21 mouse cellular contexts compared by ENCODE assay signal in the genomic region with DNA sequence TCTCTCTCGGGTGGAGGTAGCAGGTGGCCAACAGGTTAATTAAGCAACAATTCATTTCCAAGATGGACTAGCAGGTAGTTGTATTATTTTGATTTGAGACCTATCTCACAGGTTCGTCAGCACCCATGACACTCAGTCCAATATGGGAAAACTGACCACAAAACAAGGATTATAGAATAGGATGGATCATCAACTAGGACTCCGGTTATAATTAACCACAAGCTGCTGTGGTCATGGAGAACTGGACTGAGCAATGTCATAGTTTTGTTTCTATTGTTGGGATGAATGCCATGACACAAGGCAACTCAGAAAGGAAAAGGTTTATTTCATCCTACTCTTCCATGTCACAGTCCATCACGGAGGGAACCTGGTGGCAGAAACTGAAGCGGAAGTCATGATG.
DNase-seq lines count a peak whose midpoint lies in the region; ATAC-seq and TF ChIP-seq lines count a peak whose summit lies in the region.
"Had no signal": no experiment of that assay in that cellular context is flagged by ENCODE, and none has a peak within 500 bp of the region (broad histone marks: within the 10 kb centered on the region; RNA-seq: fewer than 3 reads in every experiment).

No protein-coding gene starts in this region.

- WGBS in heart, embryonic 13.5 days: 93% methylated on average over 5 of the region's 5 CpGs
- WGBS in heart, embryonic 11.5 days (ENCODE audit: insufficient replicate concordance): 86% methylated on average over 5 of the region's 5 CpGs
- 64% methylated on average over 5 of the region's 5 CpGs for WGBS in kidney, adult 2 months
- 88% methylated on average over 5 of the region's 5 CpGs for WGBS in kidney, postnatal 0 days
- WGBS in hindbrain, embryonic 10.5 days: 94% methylated on average over 5 of the region's 5 CpGs

- peak; percentile 73 for DNase-seq in kidney, adult 2 months
- no peak for DNase-seq in kidney, postnatal 14 days
- no peak for DNase-seq in kidney, postnatal 0 days (ENCODE audit: low spot score)
- DNase-seq in kidney, adult 11 months: no peak
- DNase-seq in Patski (ENCODE audit: low read depth, low spot score): no peak
- DNase-seq in hindbrain, embryonic 10.5 days (ENCODE audit: low spot score): no peak
- DNase-seq: adrenal gland, adult 8-10 months; adrenal gland, postnatal 14 days; adrenal gland, postnatal 36 days; cerebellum, adult 11-12 months; cerebellum, adult 2 months; cerebellum, adult 9-10 months; cerebellum, postnatal 10 days; cerebellum, postnatal 25 days; forebrain, postnatal 0 days had no signal

- no peak overlapping the region for H3K4me3 ChIP-seq in heart, embryonic 13.5 days
- H3K4me3 ChIP-seq in heart, embryonic 11.5 days (ENCODE audit: low read depth, low read length): no peak overlapping the region
- no peak overlapping the region for H3K4me3 ChIP-seq in kidney, adult 2 months (ENCODE audit: insufficient read depth, low read depth, low read length)
- H3K4me3 ChIP-seq in kidney, postnatal 0 days (replicated peaks; ENCODE audit: low read depth, low read length): no peak overlapping the region
- H3K4me3 ChIP-seq in hindbrain, embryonic 10.5 days: no peak overlapping the region
- H3K4me3 ChIP-seq: embryonic facial prominence, embryonic 10.5 days; embryonic facial prominence, embryonic 12.5 days; forebrain, embryonic 13.5 days; forebrain, embryonic 15.5 days had no signal

- H3K9ac ChIP-seq in heart, embryonic 13.5 days: no peak overlapping the region
- H3K9ac ChIP-seq in heart, embryonic 11.5 days (ENCODE audit: low read depth, low read length): no peak overlapping the region
- no peak overlapping the region for H3K9ac ChIP-seq in kidney, postnatal 0 days (ENCODE audit: low read depth, low read length)
- H3K9ac ChIP-seq: embryonic facial prominence, embryonic 12.5 days; forebrain, embryonic 13.5 days; forebrain, embryonic 15.5 days; forebrain, postnatal 0 days had no signal

- TF ChIP-seq CTCF in kidney, adult 2 months (conservative IDR thresholded peaks at IDR 0.05; ENCODE audit: insufficient read depth, insufficient read length, low read depth, low read length): no peak
- no peak for TF ChIP-seq CTCF in kidney, postnatal 0 days (IDR thresholded peaks at IDR 0.05; ENCODE audit: low read depth)
- TF ChIP-seq CTCF in Patski (IDR thresholded peaks at IDR 0.05): no peak

- ATAC-seq in heart, embryonic 13.5 days (ENCODE audit: extremely low read depth, insufficient number of reproducible peaks, low FRiP score, low TSS enrichment): no peak
- ATAC-seq in heart, embryonic 11.5 days (replicated peaks; ENCODE audit: insufficient number of reproducible peaks, low FRiP score, low TSS enrichment): no peak
- ATAC-seq in kidney, postnatal 0 days (replicated peaks; ENCODE audit: low FRiP score, low read depth): no peak
- peak; percentile 31 for ATAC-seq in Patski
- ATAC-seq: forebrain, embryonic 13.5 days; forebrain, embryonic 15.5 days; forebrain, postnatal 0 days had no signal

- H3K4me2 ChIP-seq in heart, embryonic 13.5 days: no peak overlapping the region
- H3K4me2 ChIP-seq in heart, embryonic 11.5 days: no peak overlapping the region
- H3K4me2 ChIP-seq in kidney, postnatal 0 days (ENCODE audit: low read length): no peak overlapping the region
- H3K4me2 ChIP-seq: embryonic facial prominence, embryonic 12.5 days; forebrain, embryonic 13.5 days; forebrain, embryonic 15.5 days had no signal

- no peaks in the 10 kb centered on the region for H3K9me3 ChIP-seq in heart, embryonic 13.5 days
- H3K9me3 ChIP-seq in heart, embryonic 11.5 days (replicated peaks; ENCODE audit: control insufficient read depth, low read length): no peaks in the 10 kb centered on the region
- no peaks in the 10 kb centered on the region for H3K9me3 ChIP-seq in kidney, postnatal 0 days (replicated peaks; ENCODE audit: low read length)
- H3K9me3 ChIP-seq in hindbrain, embryonic 10.5 days: no peaks in the 10 kb centered on the region
- H3K9me3 ChIP-seq: embryonic facial prominence, embryonic 10.5 days; embryonic facial prominence, embryonic 12.5 days; forebrain, embryonic 13.5 days; forebrain, embryonic 15.5 days had no signal

- in situ Hi-C loops in Patski (cut with MboI; ENCODE audit: low pct_unique_long_range_greater_than_20kb): no loop called here

- H3K36me3 ChIP-seq in heart, embryonic 13.5 days: no peaks in the 10 kb centered on the region
- H3K36me3 ChIP-seq in heart, embryonic 11.5 days (ENCODE audit: control insufficient read depth, insufficient read depth, low read length): no peaks in the 10 kb centered on the region
- H3K36me3 ChIP-seq in kidney, adult 2 months (ENCODE audit: control insufficient read depth, insufficient read depth, low read length): no peaks in the 10 kb centered on the region; the same call in 1 of the 2 replicates
- no peaks in the 10 kb centered on the region for H3K36me3 ChIP-seq in kidney, postnatal 0 days (ENCODE audit: insufficient read depth, low read length)
- no peaks in the 10 kb centered on the region for H3K36me3 ChIP-seq in hindbrain, embryonic 10.5 days
- H3K36me3 ChIP-seq: embryonic facial prominence, embryonic 12.5 days; forebrain, embryonic 15.5 days had no signal

- POLR2A ChIA-PET in Patski (lab: Charles Lee): no interaction called here

- TF ChIP-seq POLR2A in kidney, adult 2 months (IDR thresholded peaks at IDR 0.05; ENCODE audit: low read depth, low read length): no peak

- H3K4me1 ChIP-seq in heart, embryonic 13.5 days: peaks cover 39% of the 10 kb centered on the region
- H3K4me1 ChIP-seq in heart, embryonic 11.5 days (ENCODE audit: control insufficient read depth, insufficient read depth, low read length): peaks cover 19% of the 10 kb centered on the region; the same call in 1 of the 2 replicates
- H3K4me1 ChIP-seq in kidney, adult 2 months (ENCODE audit: control insufficient read depth, insufficient read depth, low read length): peaks cover 30% of the 10 kb centered on the region; the same call in 1 of the 2 replicates
- 0 out of 2 replicates have a peak, but pooled peaks cover 9% of the 10 kb centered on the region for H3K4me1 ChIP-seq in kidney, postnatal 0 days (replicated peaks; ENCODE audit: insufficient read depth, low read length)
- H3K4me1 ChIP-seq in hindbrain, embryonic 10.5 days (replicated peaks): peaks cover 10% of the 10 kb centered on the region
- H3K4me1 ChIP-seq: forebrain, embryonic 13.5 days; forebrain, embryonic 15.5 days had no signal

- no peaks in the 10 kb centered on the region for H3K27me3 ChIP-seq in heart, embryonic 13.5 days (replicated peaks)
- no peaks in the 10 kb centered on the region for H3K27me3 ChIP-seq in heart, embryonic 11.5 days (ENCODE audit: control insufficient read depth, insufficient read depth, low read length)
- no peaks in the 10 kb centered on the region for H3K27me3 ChIP-seq in kidney, adult 2 months (replicated peaks; ENCODE audit: control insufficient read depth, insufficient read depth, low read length)
- no peaks in the 10 kb centered on the region for H3K27me3 ChIP-seq in kidney, postnatal 0 days (ENCODE audit: insufficient read depth, low read length)
- H3K27me3 ChIP-seq in Patski: no peaks in the 10 kb centered on the region
- no peaks in the 10 kb centered on the region for H3K27me3 ChIP-seq in hindbrain, embryonic 10.5 days (ENCODE audit: insufficient read depth, poor library complexity, severe bottlenecking)
- H3K27me3 ChIP-seq: embryonic facial prominence, embryonic 12.5 days; forebrain, embryonic 13.5 days; forebrain, embryonic 15.5 days had no signal

- CTCF ChIA-PET in Patski (lab: Charles Lee): interaction anchor here (1.0 kb wide), 1 partner anchor 19 kb away, joined by 3 read pairs; no protein-coding TSS in a partner anchor

- 0 out of 2 replicates have a peak overlapping the region, but pooled peaks have one; percentile 61 for H3K27ac ChIP-seq in heart, embryonic 13.5 days (replicated peaks)
- no peak overlapping the region for H3K27ac ChIP-seq in heart, embryonic 11.5 days (ENCODE audit: low read depth, low read length)
- peak overlapping the region; percentile 76 for H3K27ac ChIP-seq in kidney, adult 2 months (ENCODE audit: insufficient read depth, low read depth, low read length)
- H3K27ac ChIP-seq in kidney, postnatal 0 days: 0 out of 2 replicates have a peak overlapping the region, but pooled peaks have one; percentile 6
- H3K27ac ChIP-seq in hindbrain, embryonic 10.5 days: no peak overlapping the region
- H3K27ac ChIP-seq: embryonic facial prominence, embryonic 10.5 days; embryonic facial prominence, embryonic 12.5 days; forebrain, embryonic 13.5 days; forebrain, embryonic 15.5 days had no signal

Comparison
In these comparisons a context has a peak if more than half of its experiments do, and no peak if none do; other contexts are left out.
1. H3K27ac ChIP-seq: peak in heart, embryonic 13.5 days (single experiment), kidney, adult 2 months (single experiment) and kidney, postnatal 0 days (single experiment); none in heart, embryonic 11.5 days (single experiment) and hindbrain, embryonic 10.5 days (single experiment).